Mouse (Mus musculus) thymus, adult 18-20 months (tissue): ENCODE measurements at regions not wholly inside any gene's neighbourhood (a gene's known extent, or its start where the extent isn't known, plus 50 kb on each side); places are given as distances from the start of the nearest gene placed in this dataset.

Experiments used
- DNase-seq, 2 experiments: peaks; one replicate each; pipeline ENCODE4 v3.0.0; 2022; ENCODE audit warnings: mixed read lengths in 2 of 2

GRCm38 (mm10) chr13:90490991-90491951, 401.9 kb upstream of the Xrcc4 start:
- no peak for DNase-seq

GRCm38 (mm10) chr13:90480484-90480883, 391.1 kb upstream of the Xrcc4 start:
- DNase-seq: no peak

GRCm38 (mm10) chr13:90476880-90477279, 387.5 kb upstream of the Xrcc4 start:
- no peak for DNase-seq

- no peak for DNase-seq
Measured at GRCm38 (mm10) chr13:90474507-90474906, 385.1 kb upstream of the Xrcc4 start.

- DNase-seq: no peak
Measured at GRCm38 (mm10) chr13:90474053-90474452, 384.6 kb upstream of the Xrcc4 start.

GRCm38 (mm10) chr13:90473041-90473825, 383.8 kb upstream of the Xrcc4 start:
- no peak for DNase-seq

GRCm38 (mm10) chr13:90466096-90466495, 376.7 kb upstream of the Xrcc4 start:
- no peak for DNase-seq

GRCm38 (mm10) chr13:90464051-90464450, 374.6 kb upstream of the Xrcc4 start:
- DNase-seq: no peak

- no peak for DNase-seq
Measured at GRCm38 (mm10) chr13:90463381-90463780, 374.0 kb upstream of the Xrcc4 start.

- DNase-seq: no peak
Measured at GRCm38 (mm10) chr13:90454631-90455030, 365.2 kb upstream of the Xrcc4 start.

- no peak for DNase-seq
Measured at GRCm38 (mm10) chr13:90426901-90427300, 337.5 kb upstream of the Xrcc4 start.

- no peak for DNase-seq
Measured at GRCm38 (mm10) chr13:90425379-90425778, 336.0 kb upstream of the Xrcc4 start.

- DNase-seq: no peak
Measured at GRCm38 (mm10) chr13:90424541-90424940, 335.1 kb upstream of the Xrcc4 start.

GRCm38 (mm10) chr13:90420966-90421365, 331.6 kb upstream of the Xrcc4 start:
- no peak for DNase-seq

- no peak for DNase-seq
Measured at GRCm38 (mm10) chr13:90404392-90404791, 315.0 kb upstream of the Xrcc4 start.

GRCm38 (mm10) chr13:90402061-90402460, 312.7 kb upstream of the Xrcc4 start:
- DNase-seq: no peak

GRCm38 (mm10) chr13:90401496-90401895, 312.1 kb upstream of the Xrcc4 start:
- DNase-seq: no peak

- no peak for DNase-seq
Measured at GRCm38 (mm10) chr13:90395274-90396023, 306.0 kb upstream of the Xrcc4 start.

- DNase-seq: no peak
Measured at GRCm38 (mm10) chr13:90394815-90395241, 305.4 kb upstream of the Xrcc4 start.

GRCm38 (mm10) chr13:90392415-90392814, 303.0 kb upstream of the Xrcc4 start:
- no peak for DNase-seq

GRCm38 (mm10) chr13:90376619-90377018, 287.2 kb upstream of the Xrcc4 start:
- DNase-seq: no peak

- DNase-seq: no peak
Measured at GRCm38 (mm10) chr13:90376207-90376606, 286.8 kb upstream of the Xrcc4 start.
